Comparison of ENCODE assay signal across 29 mouse cellular contexts in genomic region chr1:55696206-55696605, GRCm38 (mm10).
DNase-seq lines count a peak whose midpoint lies in the region; ATAC-seq and TF ChIP-seq lines count a peak whose summit lies in the region.
"Had no signal": no experiment of that assay in that cellular context is flagged by ENCODE, and none has a peak within 500 bp of the region (broad histone marks: within the 10 kb centered on the region; RNA-seq: fewer than 3 reads in every experiment).

No protein-coding gene starts in this region.

- no peak overlapping the region for H3K4me3 ChIP-seq in kidney, embryonic 15.5 days (replicated peaks)
- H3K4me3 ChIP-seq in kidney, adult 2 months (ENCODE audit: insufficient read depth, low read depth, low read length), result peak overlapping the region; percentile 30
- H3K4me3 ChIP-seq: embryonic facial prominence, embryonic 13.5 days; embryonic facial prominence, embryonic 15.5 days; erythroblast, embryonic 14.5 days; forebrain, embryonic 10.5 days; forebrain, embryonic 12.5 days had no signal

- no peak for ATAC-seq in kidney, embryonic 15.5 days (replicated peaks; ENCODE audit: low FRiP score)
- ATAC-seq: CD4-positive, CD25-positive, alpha-beta regulatory T cell, adult 4 months; forebrain, embryonic 14.5 days; Patski had no signal

- H3K27ac ChIP-seq in kidney, embryonic 15.5 days, result no peak overlapping the region
- peak overlapping the region; percentile 92 for H3K27ac ChIP-seq in kidney, adult 2 months (ENCODE audit: insufficient read depth, low read depth, low read length)
- H3K27ac ChIP-seq: embryonic facial prominence, embryonic 13.5 days; embryonic facial prominence, embryonic 15.5 days; forebrain, embryonic 10.5 days; forebrain, embryonic 12.5 days had no signal

- no peaks in the 10 kb centered on the region for H3K9me3 ChIP-seq in kidney, embryonic 15.5 days (replicated peaks)
- H3K9me3 ChIP-seq: embryonic facial prominence, embryonic 13.5 days; embryonic facial prominence, embryonic 15.5 days; forebrain, embryonic 10.5 days; forebrain, embryonic 12.5 days; G1E had no signal

- 0 out of 2 replicates have a peak, but pooled peaks cover 11% of the 10 kb centered on the region for H3K4me1 ChIP-seq in kidney, embryonic 15.5 days
- H3K4me1 ChIP-seq in kidney, adult 2 months (ENCODE audit: control insufficient read depth, insufficient read depth, low read length), result peaks cover 14% of the 10 kb centered on the region
- H3K4me1 ChIP-seq: embryonic facial prominence, embryonic 13.5 days; embryonic facial prominence, embryonic 15.5 days had no signal

- no peak overlapping the region for H3K4me2 ChIP-seq in kidney, embryonic 15.5 days
- H3K4me2 ChIP-seq: embryonic facial prominence, embryonic 13.5 days; embryonic facial prominence, embryonic 15.5 days; forebrain, embryonic 12.5 days had no signal

- DNase-seq in kidney, adult 11 months, result peak; percentile 50
- DNase-seq in kidney, adult 2 months, result peak; percentile 78
- no peak for DNase-seq in kidney, postnatal 4 days
- DNase-seq in kidney, adult 9 months, result peak; percentile 81
- no peak for DNase-seq in kidney, postnatal 25 days
- peak; percentile 31 to 61 for DNase-seq in kidney, postnatal 36 days
- no peak for DNase-seq in T-cell, adult 2 months (ENCODE audit: low spot score)
- DNase-seq: adrenal gland, adult 2 months; adrenal gland, postnatal 10 days; adrenal gland, postnatal 25 days; B cell, adult 2 months; cerebellum, adult 11 months; cerebellum, adult 18-20 months; cerebellum, adult 8-10 months; cerebellum, adult 9-11 months; cerebellum, postnatal 14 days; cerebellum, postnatal 36 days; embryo, embryonic 11 days had no signal

- TF ChIP-seq CTCF in kidney, adult 2 months (conservative IDR thresholded peaks at IDR 0.05; ENCODE audit: insufficient read depth, insufficient read length, low read depth, low read length), result no peak

- H3K9ac ChIP-seq in kidney, embryonic 15.5 days, result no peak overlapping the region
- H3K9ac ChIP-seq: embryonic facial prominence, embryonic 13.5 days; embryonic facial prominence, embryonic 15.5 days; forebrain, embryonic 12.5 days had no signal

- H3K36me3 ChIP-seq in kidney, embryonic 15.5 days, result peaks cover 10% of the 10 kb centered on the region; the same call in 1 of the 2 replicates
- H3K36me3 ChIP-seq in kidney, adult 2 months (ENCODE audit: control insufficient read depth, insufficient read depth, low read length), result no peaks in the 10 kb centered on the region; the same call in 1 of the 2 replicates
- H3K36me3 ChIP-seq: embryonic facial prominence, embryonic 13.5 days; embryonic facial prominence, embryonic 15.5 days; forebrain, embryonic 10.5 days; forebrain, embryonic 12.5 days; G1E had no signal

- no peak for TF ChIP-seq POLR2A in kidney, adult 2 months (IDR thresholded peaks at IDR 0.05; ENCODE audit: low read depth, low read length)

- 82% methylated on average over 5 of the region's 5 CpGs for WGBS in kidney, embryonic 15.5 days
- WGBS in kidney, adult 2 months, result 67% methylated on average over 5 of the region's 5 CpGs

- H3K27me3 ChIP-seq in kidney, embryonic 15.5 days, result no peaks in the 10 kb centered on the region
- H3K27me3 ChIP-seq in kidney, adult 2 months (replicated peaks; ENCODE audit: control insufficient read depth, insufficient read depth, low read length), result no peaks in the 10 kb centered on the region
- H3K27me3 ChIP-seq: CH12.LX; embryonic facial prominence, embryonic 13.5 days; embryonic facial prominence, embryonic 15.5 days; forebrain, embryonic 12.5 days; Patski had no signal

Comparison
In these comparisons a context has a peak if more than half of its experiments do, and no peak if none do; other contexts are left out.
1. DNase-seq: peak in kidney, adult 11 months (single experiment), kidney, adult 2 months (single experiment), kidney, adult 9 months (single experiment) and kidney, postnatal 36 days (2 of 2); none in kidney, postnatal 4 days (0 of 2), kidney, postnatal 25 days (0 of 2) and T-cell, adult 2 months (single experiment).